Mouse (Mus musculus) heart, embryonic 12.5 days (tissue): ENCODE data around the gene Apaf1. TPM values are rescaled to one million over a fixed set of nuclear protein-coding genes. Genes with fewer than 3 reads are reported as not detected.

Experiments used
- ATAC-seq: fragments of 200-750 bp; cut with Nextera tagmentation; 2 replicates; pipeline ENCODE4 v1.8.0; 2017; ENCODE audit warnings: moderate TSS enrichment, moderate library complexity; ENCODE audit not compliant: insufficient number of reproducible peaks, low FRiP score
- H3K27ac ChIP-seq: fragments of 300-500 bp; sonication (generic); 2 replicates; pipeline ENCODE4 v1.5.1; 2016; ENCODE audit warnings: mild to moderate bottlenecking, moderate library complexity; ENCODE audit not compliant: poor library complexity, severe bottlenecking
- H3K27me3 ChIP-seq: fragments of 300-500 bp; sonication (generic); replicated peaks from 2 replicates; pipeline ENCODE4 v1.6.1; 2016; ENCODE audit warnings: mild to moderate bottlenecking, moderate library complexity
- H3K36me3 ChIP-seq: fragments of 300-500 bp; sonication (generic); 2 replicates; pipeline ENCODE4 v1.6.1; 2016; ENCODE audit warnings: mild to moderate bottlenecking, moderate library complexity
- H3K4me1 ChIP-seq: fragments of 300-500 bp; sonication (generic); replicated peaks from 2 replicates; pipeline ENCODE4 v1.6.1; 2016; ENCODE audit warnings: mild to moderate bottlenecking
- H3K4me2 ChIP-seq: fragments of 300-500 bp; sonication (generic); 2 replicates; pipeline ENCODE4 v1.6.1; 2016; ENCODE audit warnings: mild to moderate bottlenecking, moderate library complexity
- H3K4me3 ChIP-seq: fragments of 300-500 bp; sonication (generic); 2 replicates; pipeline ENCODE4 v1.5.1; 2016; ENCODE audit warnings: mild to moderate bottlenecking
- H3K9ac ChIP-seq: fragments of 300-500 bp; sonication (generic); 2 replicates; pipeline ENCODE4 v1.6.1; 2016; ENCODE audit warnings: mild to moderate bottlenecking, moderate library complexity
- H3K9me3 ChIP-seq: fragments of 300-500 bp; sonication (generic); replicated peaks from 2 replicates; pipeline ENCODE4 v1.6.1; 2016; ENCODE audit warnings: mild to moderate bottlenecking, moderate library complexity
- WGBS: fragments of 180-500 bp; shearing (Covaris S2); methylation state at CpG from one replicate; pipeline ENCODE4 v1.1.7; 2016; 5-methylcytosine and 5-hydroxymethylcytosine counted together
- polyA plus RNA-seq: library from polyadenylated mRNA; unstranded; fragments of >200 nt; fragmentation: Nextera tagmentation; extraction: Ambion mirVana; gene quantifications from 2 replicates; pipeline ENCODE4 v1.2.1, GENCODE M21; 2016

Gene Apaf1
- polyA plus RNA-seq, 1 experiment from 2014 or later, result 23.1 TPM

DNA sequence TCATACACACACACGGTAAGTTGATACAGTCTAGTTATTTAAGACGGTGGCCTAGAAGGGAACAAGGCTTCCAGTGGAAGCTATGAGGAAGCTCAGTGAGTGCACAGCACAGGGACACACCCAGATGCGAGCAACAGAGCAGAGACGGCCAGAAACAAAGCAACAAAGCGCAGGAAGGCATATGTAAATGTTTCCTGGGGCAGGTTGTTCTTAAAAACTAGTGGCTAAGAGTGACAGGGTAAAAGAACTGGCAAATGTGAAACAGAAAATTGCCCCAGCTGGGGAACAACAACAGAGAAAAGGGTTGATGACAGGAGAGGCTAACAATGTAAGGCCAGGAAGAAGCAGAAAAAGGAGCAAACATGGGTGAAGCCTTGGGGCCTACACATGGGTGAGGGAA is 54.6 kb downstream of the Apaf1 start:
- Histone ChIP-seq H3K27me3 (no peaks in the 10 kb centered on the region), H3K4me1 (no peaks in the 10 kb centered on the region), H3K9ac (no peak overlapping the region), H3K4me3 (no peak overlapping the region), H3K36me3 (peaks cover 26% of the 10 kb centered on the region), H3K4me2 (no peak overlapping the region), H3K9me3 (no peaks in the 10 kb centered on the region), H3K27ac (no peak overlapping the region)
- WGBS, result 85% methylated on average over 5 of the region's 5 CpGs
- ATAC-seq, result no peak

DNA sequence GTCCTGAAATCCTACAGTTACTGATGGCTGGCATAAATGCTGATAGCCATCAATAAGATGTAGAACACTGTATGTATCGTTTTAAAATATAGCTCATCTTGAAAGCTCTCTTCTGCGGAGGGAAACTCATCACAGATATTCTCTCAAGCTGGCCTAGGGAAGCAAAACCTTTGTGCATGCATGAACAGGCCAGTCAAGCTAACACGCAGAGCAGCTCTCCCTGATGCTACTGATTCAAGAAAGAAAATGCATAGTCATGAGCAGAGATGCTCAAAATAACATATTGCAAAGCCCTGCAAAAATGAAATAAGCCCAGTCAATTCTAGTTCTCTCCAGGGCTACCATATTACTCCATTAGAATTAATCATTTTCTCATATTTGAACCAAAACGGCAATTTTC is 55.1 kb downstream of the Apaf1 start:
- 90% methylated on average over 4 of the region's 4 CpGs for WGBS
- Histone ChIP-seq H3K36me3 (peaks cover 26% of the 10 kb centered on the region), H3K27me3 (no peaks in the 10 kb centered on the region), H3K9ac (no peak overlapping the region), H3K4me2 (no peak overlapping the region), H3K4me3 (no peak overlapping the region), H3K27ac (no peak overlapping the region), H3K4me1 (no peaks in the 10 kb centered on the region), H3K9me3 (no peaks in the 10 kb centered on the region)
- ATAC-seq, result no peak

DNA sequence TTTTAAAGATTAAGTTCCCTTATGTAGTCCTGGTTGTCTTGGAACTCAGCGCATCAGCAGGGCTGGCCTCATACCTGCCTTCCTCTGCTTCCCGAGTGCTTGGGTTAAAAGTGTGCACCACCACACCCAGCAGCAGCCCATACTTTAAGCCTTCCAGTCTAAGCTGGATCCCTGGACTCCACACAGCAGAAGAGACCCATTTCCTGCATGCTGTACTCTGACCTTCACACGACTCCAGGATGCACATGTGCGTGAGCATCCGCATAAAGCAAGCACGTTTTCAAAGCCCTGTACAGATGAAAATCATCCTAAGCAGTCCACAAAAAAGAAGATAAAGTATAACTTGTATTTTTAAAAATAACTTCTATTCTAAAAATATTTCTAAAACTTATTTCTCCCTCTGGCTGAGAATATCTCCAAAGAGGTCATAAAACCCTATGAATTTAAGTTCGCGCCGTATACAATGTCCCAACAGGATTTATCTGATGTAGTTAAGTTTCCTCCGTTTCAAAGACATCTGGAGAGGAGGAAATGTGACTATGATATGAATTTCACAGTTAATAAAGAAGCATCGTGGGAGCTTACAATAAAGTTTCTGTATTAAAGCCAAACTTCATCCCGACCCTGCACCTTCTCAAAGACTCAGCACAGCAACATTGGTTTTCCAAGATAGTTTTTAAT is 76.6 kb downstream of the Apaf1 start:
- H3K36me3 ChIP-seq, result peaks cover 34% of the 10 kb centered on the region
- WGBS, result 80% methylated on average over 12 of the region's 12 CpGs

DNA sequence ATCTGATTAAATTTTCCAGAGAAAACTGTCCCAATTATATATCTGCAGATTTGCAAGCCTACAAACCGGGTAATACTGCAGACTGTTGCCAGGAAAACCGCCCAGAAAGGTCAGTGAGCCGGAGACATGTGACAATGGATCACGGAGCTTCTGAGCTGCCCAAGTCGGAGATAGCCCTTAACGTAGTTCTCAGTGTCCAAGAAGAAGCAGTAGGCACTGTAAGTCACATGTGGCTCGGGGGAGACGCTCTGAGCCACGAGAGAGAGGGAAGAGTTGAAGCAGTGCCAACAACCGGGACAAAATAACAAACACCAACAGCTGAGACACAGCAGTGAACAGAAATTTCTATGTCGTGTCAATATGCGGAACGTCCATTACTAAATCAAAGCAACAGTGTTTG is 81.1 kb downstream of the Apaf1 start:
- no peaks in the 10 kb centered on the region for H3K4me1 ChIP-seq
- H3K4me3 ChIP-seq, result no peak overlapping the region
- H3K9me3 ChIP-seq, result no peaks in the 10 kb centered on the region
- H3K9ac ChIP-seq, result no peak overlapping the region
- no peak for ATAC-seq
- no peak overlapping the region for H3K4me2 ChIP-seq
- no peaks in the 10 kb centered on the region for H3K27me3 ChIP-seq
- 80% methylated on average over 13 of the region's 13 CpGs for WGBS
- H3K36me3 ChIP-seq, result peaks cover 29% of the 10 kb centered on the region
- H3K27ac ChIP-seq, result no peak overlapping the region

More for the DNA sequence above, 76.6 kb downstream of the Apaf1 start:
- Histone ChIP-seq H3K9me3 (no peaks in the 10 kb centered on the region), H3K27me3 (no peaks in the 10 kb centered on the region), H3K27ac (no peak overlapping the region), H3K4me3 (no peak overlapping the region), H3K4me2 (no peak overlapping the region), H3K4me1 (no peaks in the 10 kb centered on the region), H3K9ac (no peak overlapping the region)
- no peak for ATAC-seq

DNA sequence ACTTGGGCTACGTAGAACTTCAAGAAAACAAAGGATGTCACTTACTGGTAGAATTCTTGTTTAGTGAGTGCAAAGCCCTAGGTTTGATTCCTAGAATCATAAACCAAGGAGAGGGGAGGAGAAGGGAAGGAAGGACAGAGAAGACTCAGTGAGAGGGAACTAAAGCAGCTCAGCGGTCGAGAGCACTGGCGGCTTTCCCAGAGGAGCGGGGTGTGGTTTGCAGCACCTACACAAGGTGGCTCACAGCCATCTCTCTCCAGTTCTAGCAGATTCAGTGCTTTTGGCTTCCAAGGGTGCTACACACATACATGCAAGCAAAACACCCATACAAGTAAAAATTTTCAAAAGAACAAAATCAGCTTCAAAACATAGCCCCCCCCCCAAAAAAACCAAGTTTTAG is 82.7 kb downstream of the Apaf1 start:
- ATAC-seq, result no peak
- Histone ChIP-seq H3K27me3 (no peaks in the 10 kb centered on the region), H3K9me3 (no peaks in the 10 kb centered on the region), H3K4me2 (no peak overlapping the region), H3K4me1 (no peaks in the 10 kb centered on the region), H3K36me3 (peaks cover 42% of the 10 kb centered on the region), H3K4me3 (no peak overlapping the region), H3K9ac (no peak overlapping the region), H3K27ac (no peak overlapping the region)
- WGBS, result 76% methylated on average over 5 of the region's 5 CpGs

DNA sequence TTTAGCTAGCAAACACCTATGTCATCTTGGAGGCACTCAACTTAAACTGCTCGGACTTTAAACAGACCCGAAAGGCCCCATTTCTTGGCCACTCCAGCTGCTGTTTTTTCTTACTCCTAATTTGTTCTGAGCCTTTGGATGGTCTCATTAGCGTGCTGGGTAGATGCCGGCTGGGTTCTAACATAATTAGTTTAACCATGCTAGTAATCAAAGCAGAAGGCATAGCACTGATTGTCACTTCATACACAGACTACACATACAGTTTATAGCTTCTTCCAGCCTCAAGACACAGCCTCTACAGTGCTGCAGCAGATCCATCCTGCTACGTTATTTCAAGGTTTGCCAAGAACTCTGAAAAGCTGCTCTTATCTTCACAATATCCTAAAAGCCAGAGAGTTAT is 88.7 kb downstream of the Apaf1 start:
- Histone ChIP-seq H3K9me3 (no peaks in the 10 kb centered on the region), H3K27ac (no peak overlapping the region), H3K4me1 (no peaks in the 10 kb centered on the region), H3K36me3 (peaks cover 56% of the 10 kb centered on the region), H3K27me3 (no peaks in the 10 kb centered on the region), H3K9ac (no peak overlapping the region), H3K4me3 (no peak overlapping the region), H3K4me2 (no peak overlapping the region)
- WGBS, result 89% methylated on average over 5 of the region's 5 CpGs
- ATAC-seq, result no peak

DNA sequence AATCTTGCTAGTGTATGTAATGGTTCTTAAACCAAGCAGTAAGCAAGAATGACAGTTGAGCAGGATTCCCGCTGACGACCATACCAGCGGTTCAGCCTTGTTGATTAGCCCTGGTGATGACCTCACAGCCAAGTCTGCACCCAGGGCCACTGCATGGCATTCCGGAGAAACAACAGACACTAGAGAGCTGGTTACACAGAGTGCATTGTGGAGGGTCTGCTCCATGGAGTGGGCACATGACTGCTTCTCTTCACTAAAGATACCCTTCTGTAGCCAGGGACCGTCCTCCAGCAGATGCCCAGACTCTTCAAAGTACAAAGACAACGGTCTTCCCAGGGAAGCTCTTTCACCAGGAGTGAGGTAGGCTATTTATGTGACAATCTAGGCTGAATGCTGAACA is 90.3 kb downstream of the Apaf1 start:
- WGBS, result 76% methylated on average over 6 of the region's 6 CpGs
- Histone ChIP-seq H3K27me3 (no peaks in the 10 kb centered on the region), H3K4me1 (no peaks in the 10 kb centered on the region), H3K4me2 (no peak overlapping the region), H3K27ac (no peak overlapping the region), H3K9me3 (no peaks in the 10 kb centered on the region), H3K4me3 (no peak overlapping the region), H3K36me3 (peaks cover 48% of the 10 kb centered on the region), H3K9ac (no peak overlapping the region)
- no peak for ATAC-seq

DNA sequence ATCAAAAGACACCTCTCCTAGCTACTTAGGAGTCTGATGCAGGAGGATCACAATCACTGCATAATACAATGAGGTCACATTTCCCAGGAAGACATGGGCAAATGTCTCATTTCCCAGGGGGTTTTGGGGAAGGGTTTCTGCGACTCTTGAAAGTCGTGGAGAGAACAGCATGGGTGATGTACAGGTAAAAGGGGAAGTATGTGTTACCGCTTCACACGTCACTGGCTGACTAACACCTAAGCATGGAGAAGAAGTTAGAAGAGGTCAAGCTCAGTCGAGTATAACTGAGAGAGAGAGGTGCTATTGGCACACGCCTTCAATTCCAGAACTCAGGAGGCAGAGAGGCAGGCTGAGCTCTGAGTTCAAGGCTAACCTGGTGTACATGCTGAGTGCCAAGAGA is 92.2 kb downstream of the Apaf1 start:
- H3K4me2 ChIP-seq, result no peak overlapping the region
- no peak for ATAC-seq
- H3K4me3 ChIP-seq, result no peak overlapping the region
- peaks cover 31% of the 10 kb centered on the region for H3K36me3 ChIP-seq
- no peak overlapping the region for H3K27ac ChIP-seq
- H3K9ac ChIP-seq, result no peak overlapping the region
- H3K9me3 ChIP-seq, result no peaks in the 10 kb centered on the region
- H3K27me3 ChIP-seq, result no peaks in the 10 kb centered on the region
- WGBS, result 80% methylated on average over 6 of the region's 6 CpGs
- no peaks in the 10 kb centered on the region for H3K4me1 ChIP-seq

DNA sequence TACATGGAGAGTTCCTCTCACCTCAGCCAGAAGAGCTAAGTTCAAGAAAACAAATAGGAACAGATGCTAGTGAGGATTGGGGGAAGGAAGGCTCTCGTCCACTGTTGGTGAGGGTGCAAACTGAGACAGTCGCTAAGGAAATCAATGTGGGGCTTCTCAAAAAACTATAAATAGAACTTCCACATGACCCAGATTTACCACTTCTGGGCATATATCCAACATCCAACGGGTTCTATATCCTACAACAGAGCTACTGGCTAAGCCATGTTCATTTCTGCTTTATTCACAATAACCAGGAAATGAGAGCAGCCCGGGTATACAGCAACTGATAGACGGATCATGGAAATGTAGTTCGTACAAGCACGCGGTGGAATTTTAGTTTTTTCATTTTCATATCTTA is 99.5 kb downstream of the Apaf1 start:
- no peaks in the 10 kb centered on the region for H3K27me3 ChIP-seq
- 0 out of 2 replicates have a peak, but pooled peaks cover 5% of the 10 kb centered on the region for H3K4me1 ChIP-seq
- H3K4me3 ChIP-seq, result no peak overlapping the region
- no peak overlapping the region for H3K27ac ChIP-seq
- H3K9ac ChIP-seq, result no peak overlapping the region
- no peak for ATAC-seq
- 74% methylated on average over 8 of the region's 8 CpGs for WGBS
- no peak overlapping the region for H3K4me2 ChIP-seq
- peaks cover 8% of the 10 kb centered on the region; the same call in 1 of the 2 replicates for H3K9me3 ChIP-seq
- peaks cover 11% of the 10 kb centered on the region; the same call in 1 of the 2 replicates for H3K36me3 ChIP-seq

DNA sequence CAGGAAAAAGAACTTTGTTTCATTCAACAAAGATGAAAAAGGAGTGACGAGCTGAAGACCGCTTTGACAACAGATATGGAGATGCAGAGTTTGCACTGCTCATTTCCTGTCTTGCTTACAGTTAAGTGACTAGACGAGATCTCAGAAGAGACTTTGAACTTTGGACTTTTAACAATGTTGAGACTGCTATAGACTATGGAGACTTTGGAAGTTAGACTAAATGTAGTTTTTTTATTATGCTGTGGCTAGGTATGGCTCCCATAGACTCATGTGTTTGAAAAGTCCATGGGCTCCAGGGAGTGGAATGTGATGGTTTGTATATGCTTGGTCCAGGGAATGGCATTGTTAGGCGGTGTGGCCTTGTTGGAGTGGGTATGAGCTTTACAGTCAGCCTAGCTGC is 100.8 kb downstream of the Apaf1 start:
- Histone ChIP-seq H3K4me3 (no peak overlapping the region), H3K9ac (no peak overlapping the region), H3K9me3 (peaks cover 8% of the 10 kb centered on the region; the same call in 1 of the 2 replicates), H3K4me2 (no peak overlapping the region), H3K27ac (no peak overlapping the region), H3K27me3 (no peaks in the 10 kb centered on the region), H3K4me1 (0 out of 2 replicates have a peak, but pooled peaks cover 5% of the 10 kb centered on the region), H3K36me3 (peaks cover 11% of the 10 kb centered on the region; the same call in 1 of the 2 replicates)
- WGBS, result 79% methylated on average over 4 of the region's 4 CpGs
- no peak for ATAC-seq

DNA sequence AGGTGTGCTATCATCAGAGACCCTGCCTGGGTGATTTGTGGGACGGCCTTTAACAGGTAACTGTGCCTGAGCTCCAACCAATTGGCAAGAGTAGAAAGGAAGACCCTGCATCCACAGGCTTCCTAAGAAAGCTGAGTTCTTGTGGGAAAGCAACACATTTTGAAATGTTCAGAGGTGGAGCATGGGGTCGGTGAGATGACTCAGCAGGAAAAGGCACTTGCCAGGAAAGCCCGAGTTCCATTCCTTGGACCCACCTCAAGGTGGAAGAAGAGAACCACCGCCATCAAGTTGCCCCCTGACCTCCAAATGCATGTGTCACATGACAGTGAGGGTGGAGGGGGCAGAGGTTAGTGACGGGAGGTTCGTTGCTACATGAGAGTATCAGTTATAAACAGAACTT is 108.1 kb downstream of the Apaf1 start:
- Histone ChIP-seq H3K27me3 (peaks cover 15% of the 10 kb centered on the region), H3K36me3 (no peaks in the 10 kb centered on the region), H3K4me2 (no peak overlapping the region), H3K9ac (no peak overlapping the region), H3K4me3 (no peak overlapping the region), H3K27ac (no peak overlapping the region), H3K9me3 (no peaks in the 10 kb centered on the region), H3K4me1 (0 out of 2 replicates have a peak, but pooled peaks cover 6% of the 10 kb centered on the region)
- ATAC-seq, result no peak
- 70% methylated on average over 6 of the region's 6 CpGs for WGBS

DNA sequence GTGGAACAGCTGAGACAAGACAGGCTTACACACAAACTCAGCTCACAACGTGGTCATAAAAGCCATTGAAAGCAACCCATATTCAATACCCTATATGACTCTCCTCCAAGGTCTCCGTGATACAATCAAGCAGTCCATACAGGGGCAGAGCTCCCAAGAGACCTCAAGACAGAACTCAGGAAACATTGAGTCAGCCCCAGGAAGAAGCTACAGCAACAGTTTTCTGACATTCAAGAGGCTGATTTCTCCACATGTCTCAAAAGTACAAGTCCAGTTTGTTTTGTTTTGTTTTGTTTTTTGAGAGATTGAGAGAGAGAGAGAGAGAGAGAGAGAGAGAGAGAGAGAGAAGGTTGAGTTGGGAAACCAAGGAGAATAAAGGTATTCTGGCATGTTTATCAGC is 108.5 kb downstream of the Apaf1 start:
- Histone ChIP-seq H3K9ac (no peak overlapping the region), H3K4me3 (no peak overlapping the region), H3K9me3 (no peaks in the 10 kb centered on the region), H3K27ac (no peak overlapping the region), H3K36me3 (no peaks in the 10 kb centered on the region), H3K4me2 (no peak overlapping the region), H3K4me1 (0 out of 2 replicates have a peak, but pooled peaks cover 8% of the 10 kb centered on the region), H3K27me3 (peaks cover 19% of the 10 kb centered on the region)
- 64% methylated on average over 2 of the region's 2 CpGs for WGBS
- no peak for ATAC-seq
